Mouse (Mus musculus): ENCODE results near the gene Sap30.

Sap30 gene

DNA sequence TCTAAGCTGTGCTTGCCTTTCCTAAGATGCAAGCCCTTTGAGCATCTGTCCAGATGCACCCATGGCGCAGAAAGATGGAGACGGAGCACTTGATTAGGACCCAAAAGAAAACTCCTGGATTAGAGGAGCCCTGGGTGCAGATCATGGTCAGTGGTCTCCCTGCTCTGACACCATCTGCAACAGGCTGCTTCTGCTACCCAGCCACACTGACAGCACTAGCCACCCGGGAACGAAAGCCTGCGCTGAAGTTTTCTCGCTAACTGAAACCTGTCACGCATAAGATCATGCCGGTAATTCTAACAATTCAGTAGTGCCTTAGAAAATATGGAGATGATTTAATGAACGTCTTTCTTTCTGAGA is 51.2 kb downstream of the Sap30 start:
- no peak for DNase-seq (ENCODE audit: low read depth, low spot score)

DNA sequence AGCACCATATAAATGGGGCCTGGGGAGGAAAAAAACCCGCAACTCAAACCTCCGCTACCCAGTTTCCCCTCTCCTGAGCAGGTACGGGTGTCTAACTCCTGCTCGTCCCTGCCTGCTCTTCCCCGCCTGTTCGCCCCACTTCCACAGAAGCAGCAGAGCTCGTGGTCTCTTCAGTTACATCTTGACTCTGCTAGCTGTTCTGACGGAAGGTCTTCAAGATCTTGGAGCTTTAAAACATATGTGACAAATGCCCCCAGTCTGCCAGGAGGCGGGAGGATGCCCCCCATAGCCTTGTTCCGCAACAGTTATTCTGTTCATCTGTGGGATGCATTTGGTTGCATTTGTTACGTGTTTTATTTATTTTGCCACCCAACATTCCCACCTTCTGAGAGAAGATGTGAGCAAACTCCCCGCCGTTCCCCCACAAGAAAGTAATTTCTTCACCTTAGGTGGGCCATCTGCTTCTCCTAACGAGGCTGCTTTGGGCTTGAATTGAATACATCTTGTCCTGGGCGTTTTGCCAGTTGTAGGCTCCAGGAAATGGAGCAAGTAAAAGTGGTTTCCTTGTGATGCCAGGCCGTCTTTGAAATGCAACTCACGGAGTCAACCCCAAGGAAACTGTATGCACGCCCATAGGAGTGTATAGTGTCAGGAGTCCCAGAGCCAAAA is 51.8 kb downstream of the Sap30 start:
- peak; percentile 13 for DNase-seq (ENCODE audit: low read depth, low spot score)

DNA sequence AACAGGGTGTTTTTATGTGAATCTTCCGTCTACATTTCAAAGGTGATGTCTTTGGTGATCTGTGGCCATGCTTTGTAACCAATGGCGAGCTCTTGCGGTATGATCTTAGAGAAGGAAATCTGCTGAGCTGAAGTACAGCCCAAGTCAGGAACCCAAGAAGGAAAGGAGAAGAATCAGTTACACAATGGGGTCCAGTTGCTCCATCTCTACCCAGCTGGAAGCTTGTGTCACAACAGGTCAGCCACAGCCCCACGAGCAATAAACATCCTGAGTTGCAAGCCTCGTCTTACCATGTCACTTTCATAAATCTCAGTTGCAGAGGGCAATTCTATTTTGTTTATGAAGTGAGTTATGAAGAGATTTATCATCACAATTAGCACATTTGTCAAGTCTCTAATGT is 54.9 kb downstream of the Sap30 start:
- DNase-seq (ENCODE audit: low read depth, low spot score): no peak

Data from R1 (cell line).